Mouse (Mus musculus) ES-E14 (cell line): Measurements from ENCODE around the gene Deaf1. TPM values are rescaled to one million over a fixed set of nuclear protein-coding genes. Genes with fewer than 3 reads are reported as not detected.

Experiments
- DNase-seq: peaks from one replicate; pipeline ENCODE4 v3.0.0-alpha.2; 2013; ENCODE audit warnings: low read depth, low spot score
- H3K27ac ChIP-seq: 2 replicates; pipeline ENCODE4 v1.5.1; 2012; ENCODE audit warnings: low read depth, mild to moderate bottlenecking, low read length, moderate library complexity, mixed read lengths; ENCODE audit not compliant: poor library complexity, insufficient read depth, severe bottlenecking
- H3K36me3 ChIP-seq: 2 replicates; pipeline ENCODE4 v1.6.1; 2012; ENCODE audit warnings: mild to moderate bottlenecking, low read length, moderate library complexity, mixed read lengths; ENCODE audit not compliant: control insufficient read depth, poor library complexity, insufficient read depth, severe bottlenecking
- H3K4me1 ChIP-seq, 2 experiments: fragments of 150-350 bp in 1 of 2; sonication (generic) in 1 of 2; 2 replicates each; pipeline ENCODE4 v1.6.1; 2012; ENCODE audit warnings: low read length in 2 of 2, mild to moderate bottlenecking in 1 of 2, mixed read lengths in 1 of 2; ENCODE audit not compliant: control insufficient read depth in 2 of 2, insufficient read depth in 2 of 2, poor library complexity in 1 of 2
- H3K4me3 ChIP-seq, 2 experiments: fragments of 150-350 bp in 1 of 2; sonication (generic) in 1 of 2; 2 replicates each; pipeline ENCODE4 v1.5.1; 2012; ENCODE audit warnings: low read length in 2 of 2, low read depth in 1 of 2, mild to moderate bottlenecking in 1 of 2, mixed read lengths in 1 of 2; ENCODE audit not compliant: insufficient read depth in 1 of 2, poor library complexity in 1 of 2, severe bottlenecking in 1 of 2
- H3K9ac ChIP-seq: 2 replicates; pipeline ENCODE4 v1.6.1; 2012; ENCODE audit warnings: low read depth, mild to moderate bottlenecking, low read length, mixed read lengths; ENCODE audit not compliant: poor library complexity, insufficient read depth, severe bottlenecking
- H3K9me3 ChIP-seq: fragments of 150-350 bp; sonication (generic); 2 replicates; pipeline ENCODE4 v1.6.1; 2012; ENCODE audit warnings: low read depth, mild to moderate bottlenecking, low read length; ENCODE audit not compliant: control insufficient read depth, insufficient read depth
- CHD2 ChIP-seq: IDR thresholded peaks from 2 replicates; pipeline ENCODE4 v1.6.1; 2014; ENCODE audit warnings: mild to moderate bottlenecking, low read depth, low read length, inconsistent platforms
- HCFC1 ChIP-seq: IDR thresholded peaks from 2 replicates; pipeline ENCODE4 v1.6.1; 2012; ENCODE audit warnings: low read length, inconsistent platforms, borderline replicate concordance; ENCODE audit not compliant: insufficient read depth
- MAFK ChIP-seq: IDR thresholded peaks from 2 replicates; pipeline ENCODE4 v1.6.1; 2014; ENCODE audit warnings: mild to moderate bottlenecking, low read depth, low read length, inconsistent platforms; ENCODE audit not compliant: insufficient read depth
- ZC3H11A ChIP-seq: IDR thresholded peaks from 2 replicates; pipeline ENCODE4 v1.6.1; 2012; ENCODE audit warnings: low read depth, mild to moderate bottlenecking, inconsistent platforms, low read length, borderline replicate concordance
- ZNF384 ChIP-seq: IDR thresholded peaks from 2 replicates; pipeline ENCODE4 v1.6.1; 2012; ENCODE audit warnings: low read depth, low read length, inconsistent platforms
- in situ Hi-C, 2 experiments: fragments of 600-800 bp; cut with MboI; formaldehyde crosslinking; loops; one replicate each; pipeline ENCODE4 v1.15.1; 2025; ENCODE audit warnings: low sequenced_read_pairs in 2 of 2, inconsistent platforms in 1 of 2; ENCODE audit not compliant: unreplicated experiment in 2 of 2
- total RNA-seq: library from RNA; depleted of rRNA; stranded (reverse); fragments of 300-350 nt; gene quantifications from 2 replicates; pipeline ENCODE4 v1.2.3, GENCODE M21; 2012

The Deaf1 gene
- total RNA-seq, 1 experiment = 23.7 TPM

- H3K9me3 ChIP-seq = no peaks in the 10 kb centered on the region
- TF ChIP-seq MAFK (no peak), CHD2 (no peak)
- no peak overlapping the region for H3K4me3 ChIP-seq
- DNase-seq = no peak
- H3K4me1 ChIP-seq = peaks cover 3% of the 10 kb centered on the region in 2 experiments; a peak in 2 of 4 replicates
- no peak overlapping the region for H3K27ac ChIP-seq
- no peak overlapping the region for H3K9ac ChIP-seq
- H3K36me3 ChIP-seq = peaks cover 50% of the 10 kb centered on the region
- in situ Hi-C loops = no loop called here
Observed at GRCm38 (mm10) chr7:141315974-141316373, 11.5 kb downstream of the Deaf1 start.

- DNase-seq = no peak
- no peak overlapping the region for H3K9ac ChIP-seq
- H3K4me3 ChIP-seq = no peak overlapping the region
- H3K9me3 ChIP-seq = no peaks in the 10 kb centered on the region
- H3K27ac ChIP-seq = no peak overlapping the region
- in situ Hi-C loops = no loop called here
- TF ChIP-seq MAFK = no peak
- TF ChIP-seq HCFC1 = no peak
- no peak for TF ChIP-seq ZNF384
- no peak for TF ChIP-seq CHD2
- TF ChIP-seq ZC3H11A = no peak
- peaks cover 3% of the 10 kb centered on the region in 2 experiments; a peak in 2 of 4 replicates for H3K4me1 ChIP-seq
- H3K36me3 ChIP-seq = peaks cover 54% of the 10 kb centered on the region
Observed at GRCm38 (mm10) chr7:141315076-141315475, 12.4 kb downstream of the Deaf1 start.

- H3K4me1 ChIP-seq = 0 out of 4 replicates have a peak, but pooled peaks cover 0 to under 1% of the 10 kb centered on the region in 2 experiments
- no peak overlapping the region for H3K27ac ChIP-seq
- in situ Hi-C loops = loop anchor here in 1 of 2 experiments (5.0 kb wide), 1 partner anchor 72 kb away; no protein-coding TSS in a partner anchor
- H3K9ac ChIP-seq = no peak overlapping the region
- TF ChIP-seq ZNF384 (no peak), CHD2 (no peak), ZC3H11A (no peak), MAFK (no peak), HCFC1 (no peak)
- H3K4me3 ChIP-seq = no peak overlapping the region
- peaks cover 58% of the 10 kb centered on the region for H3K36me3 ChIP-seq
- no peak for DNase-seq
- H3K9me3 ChIP-seq = no peaks in the 10 kb centered on the region
Observed at GRCm38 (mm10) chr7:141314416-141314815, 13.1 kb downstream of the Deaf1 start.

GRCm38 (mm10) chr7:141304537-141304936 lies 23.0 kb downstream of the Deaf1 start:
- no peaks in the 10 kb centered on the region for H3K4me1 ChIP-seq
- TF ChIP-seq MAFK (no peak), ZNF384 (no peak), CHD2 (no peak), HCFC1 (no peak), ZC3H11A (no peak)
- no peak overlapping the region for H3K4me3 ChIP-seq
- H3K36me3 ChIP-seq = peaks cover 53% of the 10 kb centered on the region
- no peak for DNase-seq
- no peak overlapping the region for H3K27ac ChIP-seq
- H3K9ac ChIP-seq = no peak overlapping the region
- in situ Hi-C loops = no loop called here
- H3K9me3 ChIP-seq = no peaks in the 10 kb centered on the region

- H3K36me3 ChIP-seq = peaks cover 47% of the 10 kb centered on the region
- no peak overlapping the region for H3K4me3 ChIP-seq
- no peak overlapping the region for H3K9ac ChIP-seq
- no peak for DNase-seq
- no peak overlapping the region for H3K27ac ChIP-seq
- no peak for TF ChIP-seq CHD2
- no peak for TF ChIP-seq ZC3H11A
- TF ChIP-seq MAFK = no peak
- no peak for TF ChIP-seq HCFC1
- no peak for TF ChIP-seq ZNF384
- H3K9me3 ChIP-seq = no peaks in the 10 kb centered on the region
- no peaks in the 10 kb centered on the region for H3K4me1 ChIP-seq
- in situ Hi-C loops = no loop called here
Observed at GRCm38 (mm10) chr7:141302702-141303268, 24.7 kb downstream of the Deaf1 start.
